Mouse (Mus musculus) cortical plate, adult 2 months (tissue): ENCODE measurements around the gene Wnt1. TPM values are rescaled to one million over a fixed set of nuclear protein-coding genes. Genes with fewer than 3 reads are reported as not detected.
"Not testable (repeated sequence)": the region's sequence is repeated elsewhere in the genome, so short reads cannot be mapped to it uniquely, and the experiment has no call there.

Source experiments
- H3K27ac ChIP-seq: fragments of 200-500 bp; 2 replicates; pipeline ENCODE4 v1.5.1; 2012; ENCODE audit warnings: low read length, control low read depth, inconsistent platforms; ENCODE audit not compliant: insufficient read depth
- H3K4me1 ChIP-seq: fragments of 200-500 bp; 2 replicates; pipeline ENCODE4 v1.6.1; 2011; ENCODE audit warnings: low read length; ENCODE audit not compliant: control insufficient read depth, insufficient read depth
- H3K4me3 ChIP-seq: fragments of 200-500 bp; 2 replicates; pipeline ENCODE4 v1.5.1; 2011; ENCODE audit warnings: mild to moderate bottlenecking, low read length, control low read depth; ENCODE audit not compliant: insufficient read depth
- CTCF ChIP-seq: fragments of 200-500 bp; IDR thresholded peaks from 2 replicates; pipeline ENCODE4 v1.5.1; 2011; ENCODE audit warnings: mild to moderate bottlenecking, control low read depth, low read length; ENCODE audit not compliant: insufficient read depth; ENCODE audit errors: extremely low read depth
- POLR2A ChIP-seq: fragments of 200-500 bp; IDR thresholded peaks from 2 replicates; pipeline ENCODE4 v1.6.1; 2011; ENCODE audit warnings: mild to moderate bottlenecking, low read length, control low read depth; ENCODE audit not compliant: insufficient read depth; ENCODE audit errors: extremely low read depth
- polyA plus RNA-seq: library from polyadenylated mRNA; depleted of rRNA; stranded (reverse); fragments of >200 nt; gene quantifications from 2 replicates; pipeline ENCODE4 v1.2.3, GENCODE M21; 2012

Gene Wnt1
- polyA plus RNA-seq, 1 experiment, result 0.15 TPM

- TF ChIP-seq POLR2A (no peak), CTCF (no peak)
- Histone ChIP-seq H3K27ac (peak within 1 kb of the TSS; percentile 83), H3K4me3 (peak within 1 kb of the TSS; percentile 95), H3K4me1 (peaks cover 11% of the 10 kb centered on the region)
Observed at GRCm38 (mm10) chr15:98809390-98809789, 19.7 kb downstream of the Wnt1 start, which contains the start of gene Ddn. Ddn (minus strand) TSS chr15:98809490.

DNA sequence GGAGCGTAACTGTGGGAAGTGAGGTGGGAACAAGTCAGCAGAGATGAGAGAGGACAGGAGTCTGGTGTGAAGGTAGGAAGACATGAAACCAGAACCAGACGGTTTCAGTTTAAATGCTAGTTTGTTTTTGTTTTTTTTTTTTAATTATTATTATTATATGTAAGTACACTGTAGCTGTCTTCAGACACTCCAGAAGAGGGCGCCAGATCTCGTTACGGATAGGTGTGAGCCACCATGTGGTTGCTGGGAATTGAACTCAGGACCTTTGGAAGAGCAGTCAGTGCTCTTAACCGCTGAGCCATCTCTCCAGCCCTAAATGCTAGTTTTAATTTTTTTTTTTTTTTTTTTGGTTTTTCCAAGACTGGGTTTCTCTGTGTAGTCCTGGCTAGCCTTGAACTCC, 20.6 kb downstream of the Wnt1 start:
- H3K4me1 ChIP-seq, result peaks cover 11% of the 10 kb centered on the region
- H3K27ac ChIP-seq, result peak overlapping the region; percentile 54
- not testable (repeated sequence) for H3K4me3 ChIP-seq

- Histone ChIP-seq H3K27ac (peak overlapping the region; percentile 91), H3K4me1 (peaks cover 11% of the 10 kb centered on the region), H3K4me3 (no peak overlapping the region; the same call in 1 of the 2 replicates)
- TF ChIP-seq CTCF, result no peak
- TF ChIP-seq POLR2A, result peak; percentile 46; the same call in 1 of the 2 replicates
Observed at GRCm38 (mm10) chr15:98812741-98813424, 23.2 kb downstream of the Wnt1 start.

DNA sequence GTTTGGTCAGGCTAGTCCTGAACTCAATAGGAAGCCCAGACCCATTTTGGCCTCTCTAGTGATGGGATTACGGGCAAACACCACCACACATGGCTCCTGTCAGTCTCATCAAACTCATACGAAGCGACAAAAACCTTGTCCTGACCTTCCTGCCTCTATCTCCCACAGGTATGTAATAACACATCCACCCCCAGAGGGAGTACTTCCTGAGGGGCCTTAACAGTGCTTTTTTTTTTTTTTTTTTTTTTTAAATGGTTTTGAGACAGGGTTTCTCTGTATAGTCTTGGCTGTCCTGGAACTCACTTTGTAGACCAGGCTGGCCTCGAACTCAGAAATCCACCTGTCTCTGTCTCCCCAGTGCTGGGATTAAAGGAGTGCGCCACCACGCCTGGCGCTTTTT, 28.5 kb downstream of the Wnt1 start:
- H3K27ac ChIP-seq, result no peak overlapping the region
- no peak overlapping the region for H3K4me3 ChIP-seq
- TF ChIP-seq POLR2A, result no peak
- no peak for TF ChIP-seq CTCF
- H3K4me1 ChIP-seq, result peaks cover 9% of the 10 kb centered on the region

DNA sequence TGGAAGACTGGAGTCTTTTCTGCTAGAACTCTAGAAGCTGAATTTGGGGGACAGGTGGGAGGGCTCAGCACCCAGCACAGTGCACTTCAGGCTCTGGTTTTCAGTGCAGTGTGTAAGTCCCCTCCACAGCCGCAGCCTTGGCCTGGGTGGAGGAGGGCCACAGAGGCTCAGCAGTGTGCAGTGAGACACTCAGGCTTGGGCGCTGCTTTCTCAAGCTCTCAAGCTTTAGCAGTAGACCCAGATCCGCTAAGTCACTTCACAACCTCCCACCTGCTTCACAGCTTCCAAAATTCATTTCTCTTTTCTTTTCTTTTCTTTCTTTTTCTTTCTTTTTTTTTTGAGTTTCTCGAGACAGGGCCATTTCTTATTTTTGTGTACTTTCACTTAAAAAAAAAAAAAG, 31.3 kb downstream of the Wnt1 start:
- no peak overlapping the region; the same call in 1 of the 2 replicates for H3K27ac ChIP-seq
- TF ChIP-seq CTCF (no peak), POLR2A (no peak)
- peaks cover 4% of the 10 kb centered on the region for H3K4me1 ChIP-seq
- no peak overlapping the region for H3K4me3 ChIP-seq

- H3K27ac ChIP-seq, result peak overlapping the region; percentile 48; the same call in 1 of the 2 replicates
- no peak overlapping the region for H3K4me3 ChIP-seq
- TF ChIP-seq POLR2A (no peak), CTCF (0 out of 2 replicates have a peak, but pooled peaks have one; percentile 21)
Observed at GRCm38 (mm10) chr15:98821403-98821802, 31.7 kb downstream of the Wnt1 start.

DNA sequence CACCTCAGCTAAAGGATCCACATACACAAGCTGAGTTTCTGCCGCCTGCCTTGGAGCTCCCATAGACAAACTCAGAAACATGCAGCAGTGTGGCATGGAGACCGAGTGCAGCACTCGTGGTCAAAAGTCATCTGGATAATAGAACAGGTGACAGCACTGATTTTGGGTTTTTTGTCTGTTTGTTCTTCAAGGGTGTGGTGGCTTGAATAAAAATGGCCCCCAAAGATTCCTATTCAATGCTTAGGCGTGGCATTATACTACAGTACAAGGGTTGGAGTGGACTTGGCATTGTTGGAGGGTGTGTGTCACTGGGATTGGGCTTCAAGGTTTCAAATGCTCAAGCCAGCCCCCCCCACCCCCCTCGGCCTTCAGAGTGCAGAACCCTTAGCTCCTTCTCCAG, 32.5 kb downstream of the Wnt1 start:
- TF ChIP-seq CTCF (no peak), POLR2A (no peak)
- Histone ChIP-seq H3K27ac (0 out of 2 replicates have a peak overlapping the region, but pooled peaks have one; percentile 47), H3K4me1 (peaks cover 4% of the 10 kb centered on the region), H3K4me3 (no peak overlapping the region)

More at GRCm38 (mm10) chr15:98821403-98821802, 31.7 kb downstream of the Wnt1 start:
- peaks cover 4% of the 10 kb centered on the region for H3K4me1 ChIP-seq

DNA sequence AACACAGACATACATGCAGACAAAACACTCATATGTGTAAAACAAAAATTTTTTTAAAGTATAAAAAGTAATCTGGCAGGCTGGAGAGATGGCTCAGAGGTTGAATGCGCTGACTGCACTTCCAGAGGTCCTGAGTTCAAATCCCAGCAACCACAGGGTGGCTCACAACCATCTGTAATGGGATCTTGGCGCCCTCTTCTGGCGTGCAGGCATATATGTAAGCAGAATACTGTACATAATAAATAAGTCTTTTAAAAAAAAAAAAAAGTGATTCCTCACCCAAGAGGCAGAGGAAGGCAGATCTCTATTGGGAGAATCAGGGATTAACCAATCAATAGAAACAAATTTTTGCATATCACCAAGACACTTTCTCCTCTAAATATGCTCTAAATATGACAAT, 33.8 kb downstream of the Wnt1 start:
- H3K27ac ChIP-seq, result no peak overlapping the region
- H3K4me3 ChIP-seq, result no peak overlapping the region
- TF ChIP-seq CTCF, result no peak
- TF ChIP-seq POLR2A, result no peak
- peaks cover 4% of the 10 kb centered on the region for H3K4me1 ChIP-seq

- no peak overlapping the region for H3K27ac ChIP-seq
- TF ChIP-seq POLR2A, result no peak
- TF ChIP-seq CTCF, result no peak
- peaks cover 2% of the 10 kb centered on the region; the same call in 1 of the 2 replicates for H3K4me1 ChIP-seq
- H3K4me3 ChIP-seq, result no peak overlapping the region
Observed at GRCm38 (mm10) chr15:98827611-98828011, 38.0 kb downstream of the Wnt1 start.
